Mouse (Mus musculus) telencephalon, adult 2 months (tissue): ENCODE measurements around the gene Olfr1025-ps1.

Experiments
- DNase-seq: peaks from one replicate; pipeline ENCODE4 v3.0.0-alpha.2; 2011; ENCODE audit warnings: low read depth, low spot score

Gene Olfr1025-ps1

DNA sequence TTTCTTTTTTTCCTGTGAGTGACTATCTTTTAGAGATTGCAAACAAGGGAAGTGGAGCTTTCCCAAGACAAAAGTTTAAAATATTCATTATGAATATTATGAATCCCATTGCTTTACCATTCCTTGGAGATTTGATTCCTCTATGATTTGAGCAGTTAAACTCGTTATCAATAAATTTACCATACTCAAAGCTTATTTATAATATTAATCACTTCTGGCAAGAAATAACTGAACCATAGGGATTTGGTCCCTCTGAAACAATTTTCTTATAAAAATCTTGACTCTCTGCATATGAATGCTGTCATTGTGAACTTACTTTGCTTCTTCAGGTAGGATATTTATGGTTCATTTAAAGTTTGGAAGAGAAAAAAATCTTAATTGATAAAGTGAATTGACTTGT, at the start of gene Olfr1025-ps1:
TSS of gene Olfr1025-ps1 (plus strand) at position 301 of the 400 bp plus-strand sequence.
- no peak for DNase-seq

DNA sequence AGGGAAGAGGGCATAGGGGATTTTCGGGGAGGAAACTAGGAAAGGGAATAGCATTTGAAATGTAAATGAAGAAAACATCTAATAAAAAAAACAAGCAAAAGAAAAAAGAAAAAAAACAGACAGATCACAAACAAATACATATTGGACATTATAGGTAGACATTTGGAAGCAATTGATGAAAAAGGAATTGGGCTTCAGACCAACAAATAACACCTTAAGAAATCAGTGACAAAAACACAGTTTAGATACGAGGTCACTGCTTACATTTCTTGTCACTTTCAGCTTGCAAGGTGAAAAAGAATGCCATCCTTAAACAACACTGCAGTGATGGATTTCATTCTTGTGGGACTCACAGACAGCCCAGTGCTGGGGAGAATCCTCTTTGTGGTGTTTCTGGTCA, 46.7 kb upstream of the Olfr1025-ps1 start, which contains the start of gene Olfr1022:
TSS of gene Olfr1022 (plus strand) at position 301 of the 400 bp plus-strand sequence.
- no peak for DNase-seq

DNA sequence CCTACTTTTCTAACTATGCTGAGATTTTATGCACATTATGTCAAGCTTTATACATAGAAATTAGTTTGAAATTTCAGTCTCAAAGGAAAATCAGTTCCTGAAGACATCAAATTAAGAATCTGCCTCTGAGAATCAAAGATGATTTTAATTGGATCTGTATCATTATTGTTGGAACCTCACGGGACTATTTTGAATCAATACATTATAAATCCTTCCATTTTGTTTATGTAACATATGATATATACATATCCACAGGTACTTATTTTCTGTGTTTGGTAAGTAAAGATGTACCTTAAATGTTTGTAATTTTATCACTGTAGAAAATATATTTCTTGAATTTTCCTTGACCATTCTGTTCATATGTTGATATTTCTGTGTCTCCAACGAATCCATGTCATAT, 29.7 kb upstream of the Olfr1025-ps1 start, which contains the start of gene Olfr1023:
TSS of gene Olfr1023 (plus strand) at position 301 of the 400 bp plus-strand sequence.
- DNase-seq = no peak

DNA sequence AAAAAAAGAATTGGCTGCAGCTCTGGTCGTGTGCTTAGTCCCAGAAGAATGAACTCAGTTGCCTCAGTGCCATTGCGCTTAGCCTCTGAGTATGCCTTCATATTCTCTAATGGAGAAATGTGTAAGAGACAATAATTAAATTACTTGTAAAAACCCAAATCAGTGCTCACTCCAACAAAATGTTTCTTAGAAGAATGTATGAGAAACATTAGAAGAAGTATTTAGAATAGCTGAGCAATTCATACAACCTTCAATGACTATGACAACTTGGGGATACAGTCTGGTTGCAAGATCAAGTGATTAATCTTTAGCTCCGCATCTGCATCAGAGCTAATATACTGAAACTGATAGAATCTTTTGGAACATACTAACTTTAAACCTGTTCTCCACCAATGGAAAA, 10.0 kb upstream of the Olfr1025-ps1 start, which contains the start of gene Olfr1024:
TSS of gene Olfr1024 (minus strand) at position 101 of the 400 bp plus-strand sequence.
- no peak for DNase-seq

DNA sequence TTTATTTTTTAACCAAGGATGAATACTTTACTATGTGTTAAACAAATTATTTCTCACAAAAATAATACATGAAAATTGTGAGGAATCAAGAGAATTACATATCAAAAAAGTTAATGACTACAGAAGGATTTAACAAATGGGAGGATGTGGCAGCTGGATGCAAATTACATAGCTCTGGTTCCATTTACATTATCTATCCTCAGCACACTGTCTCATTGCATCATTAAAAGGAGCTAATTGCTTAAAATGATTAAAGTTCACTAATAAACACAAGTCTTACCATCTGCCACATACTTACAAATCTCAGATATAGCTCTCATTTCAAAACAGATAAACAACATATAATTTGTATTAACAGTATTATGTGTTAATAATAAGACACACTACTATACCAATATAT, 1.8 kb upstream of the Olfr1025-ps1 start:
- no peak for DNase-seq

DNA sequence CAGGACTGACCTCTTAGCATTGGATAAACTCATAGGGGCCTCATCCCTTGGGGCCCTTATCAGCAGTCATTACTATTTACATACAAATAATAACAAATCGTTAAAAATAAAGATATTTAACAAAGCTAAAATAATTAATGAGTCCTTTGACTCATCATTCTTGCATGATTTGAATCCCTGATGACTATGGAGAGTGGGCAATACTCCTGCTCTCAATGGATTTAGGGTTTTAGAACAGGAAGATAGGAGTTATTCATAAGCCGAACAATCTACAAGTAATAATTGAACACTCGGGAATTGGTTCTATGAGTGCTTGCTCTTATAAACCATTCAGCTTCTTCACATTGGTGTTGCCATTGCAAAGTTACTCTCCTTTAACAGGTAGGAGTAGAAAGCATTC, 6.3 kb downstream of the Olfr1025-ps1 start, which contains the start of gene Olfr1026:
TSS of gene Olfr1026 (plus strand) at position 301 of the 400 bp plus-strand sequence.
- no peak for DNase-seq

DNA sequence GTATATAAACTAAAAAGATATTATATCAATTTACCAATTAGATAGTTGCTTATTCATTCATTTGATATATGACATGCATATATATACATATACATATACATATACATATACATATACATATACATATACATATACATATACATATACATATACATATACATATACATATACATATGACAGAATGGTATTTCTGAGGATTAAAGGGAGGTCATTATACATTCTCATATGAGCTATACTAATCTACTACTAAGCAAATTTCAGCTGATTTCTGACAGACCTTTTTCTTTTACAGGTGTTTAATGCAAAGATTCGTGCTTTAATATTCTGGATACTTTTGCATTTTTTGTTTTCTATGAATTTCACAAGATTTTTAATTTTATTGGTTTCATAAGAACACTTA, 35.1 kb downstream of the Olfr1025-ps1 start, which contains the start of gene Olfr1028:
TSS of gene Olfr1028 (plus strand) at position 301 of the 400 bp plus-strand sequence.
- no peak for DNase-seq
